Mouse (Mus musculus) G1E (cell line): ENCODE data around the gene Hs3st4. TPM values are rescaled to one million over a fixed set of nuclear protein-coding genes. Genes with fewer than 3 reads are reported as not detected.

Experiments used
- ATAC-seq: 2 replicates; pipeline ENCODE4 v1.8.0; 2016; ENCODE audit warnings: mild to moderate bottlenecking; ENCODE audit not compliant: insufficient number of reproducible peaks, poor library complexity, low FRiP score, severe bottlenecking; ENCODE audit errors: extremely low read depth
- DNase-seq: peaks from one replicate; pipeline ENCODE4 v3.0.0; 2012; ENCODE audit warnings: low spot score
- H3K27me3 ChIP-seq: 2 replicates; pipeline ENCODE4 v1.6.1; 2012; ENCODE audit warnings: mild to moderate bottlenecking, low read length, inconsistent platforms; ENCODE audit not compliant: insufficient read depth
- H3K36me3 ChIP-seq: replicated peaks from 2 replicates; pipeline ENCODE3; 2012; ENCODE audit warnings: mild to moderate bottlenecking, inconsistent platforms
- H3K4me1 ChIP-seq: 2 replicates; pipeline ENCODE4 v1.6.1; 2012; ENCODE audit warnings: low read depth, low read length, inconsistent platforms, mixed read lengths; ENCODE audit not compliant: insufficient read depth
- H3K4me3 ChIP-seq: 2 replicates; pipeline ENCODE4 v1.5.1; 2012; ENCODE audit warnings: low read depth, mild to moderate bottlenecking, inconsistent platforms, low read length, moderate library complexity, mixed read lengths
- H3K9me3 ChIP-seq: replicated peaks from 2 replicates; pipeline ENCODE4 v1.6.1; 2012; ENCODE audit warnings: inconsistent platforms
- CTCF ChIP-seq: IDR thresholded peaks from 2 replicates; pipeline ENCODE4 v1.5.1; 2012; ENCODE audit warnings: low read depth, low read length, inconsistent platforms, mixed read lengths
- GATA1 ChIP-seq: IDR thresholded peaks from 2 replicates; pipeline ENCODE4 v1.6.1; 2012; ENCODE audit warnings: borderline replicate concordance, low read length, inconsistent platforms, mixed read lengths
- GATA2 ChIP-seq: IDR thresholded peaks from 2 replicates; pipeline ENCODE4 v1.6.1; 2012; ENCODE audit warnings: low read depth, low read length, inconsistent platforms, borderline replicate concordance
- POLR2AphosphoS5 ChIP-seq: IDR thresholded peaks from 2 replicates; pipeline ENCODE4 v1.6.1; 2012; ENCODE audit warnings: low read depth, low read length, inconsistent platforms; ENCODE audit not compliant: insufficient replicate concordance
- TAL1 ChIP-seq: conservative IDR thresholded peaks from 2 replicates; pipeline ENCODE4 v1.6.1; 2012; ENCODE audit warnings: low read depth, low read length, inconsistent platforms, mixed read lengths
- polyA plus RNA-seq: library from polyadenylated mRNA; stranded (reverse); fragments of >175 nt; gene quantifications from 2 replicates; pipeline ENCODE4 v1.2.3, GENCODE M21; 2012
- total RNA-seq, 2 experiments: library from RNA; stranded (forward) in 1 of 2; stranded (reverse) in 1 of 2; fragments of 200-1000 nt in 1 of 2; fragments of >200 nt in 1 of 2; fragmentation: Nextera tagmentation in 1 of 2; gene quantifications; 2 replicates each; pipeline ENCODE4 v1.2.3; 2014 to 2017

Gene Hs3st4
- total and polyA plus RNA-seq, 3 experiments, result not detected

DNA sequence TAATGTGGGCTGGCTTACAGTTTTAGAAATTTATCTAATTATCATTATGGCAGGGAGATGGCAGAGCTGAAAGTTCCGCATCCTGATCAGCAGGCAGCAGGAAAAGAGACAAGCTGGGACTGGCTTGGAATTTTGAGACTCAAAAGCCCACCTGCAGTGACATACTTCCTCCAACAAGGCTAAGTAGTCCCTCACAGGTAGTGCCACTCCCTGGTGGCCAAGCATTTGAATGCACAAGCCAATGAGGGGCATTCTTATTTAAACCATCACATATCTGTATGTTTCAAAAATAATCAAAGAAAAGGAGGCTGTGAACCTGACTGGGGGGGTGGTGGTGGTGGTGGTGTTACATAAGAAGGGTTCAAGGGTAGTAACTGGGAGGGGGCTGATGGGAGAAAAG lies 101.1 kb downstream of the Hs3st4 start:
- ATAC-seq, result no peak
- H3K4me3 ChIP-seq, result no peak overlapping the region
- H3K27me3 ChIP-seq, result no peaks in the 10 kb centered on the region
- H3K36me3 ChIP-seq, result no peaks in the 10 kb centered on the region
- no peaks in the 10 kb centered on the region for H3K4me1 ChIP-seq
- H3K9me3 ChIP-seq, result peaks cover 19% of the 10 kb centered on the region
- DNase-seq, result no peak
- TF ChIP-seq CTCF (no peak), GATA1 (no peak), TAL1 (no peak), POLR2AphosphoS5 (no peak), GATA2 (no peak)

DNA sequence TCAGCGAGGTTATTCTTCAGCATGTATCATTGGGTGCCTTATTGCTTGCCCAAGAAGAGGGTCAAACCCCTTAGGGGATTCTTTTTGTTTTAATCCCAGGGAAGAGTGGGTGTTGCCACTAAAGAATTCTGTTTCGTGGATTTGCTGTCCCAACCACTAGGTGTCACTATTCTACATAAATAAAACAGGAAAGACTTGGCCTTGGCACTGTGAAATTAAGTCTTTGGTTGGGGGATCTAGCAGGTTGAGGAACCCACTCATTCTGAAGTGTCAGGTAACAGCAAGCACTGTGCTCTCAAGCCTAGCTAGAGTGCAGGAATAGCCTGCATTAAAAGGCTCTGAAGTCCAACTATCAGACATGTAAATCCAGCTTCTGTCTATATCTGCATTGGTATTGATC lies 146.3 kb downstream of the Hs3st4 start:
- Histone ChIP-seq H3K4me3 (no peak overlapping the region), H3K9me3 (peaks cover 27% of the 10 kb centered on the region), H3K4me1 (no peaks in the 10 kb centered on the region), H3K27me3 (no peaks in the 10 kb centered on the region), H3K36me3 (no peaks in the 10 kb centered on the region)
- DNase-seq (no peak), ATAC-seq (no peak)
- TF ChIP-seq POLR2AphosphoS5 (no peak), TAL1 (no peak), GATA1 (no peak), CTCF (no peak), GATA2 (no peak)

DNA sequence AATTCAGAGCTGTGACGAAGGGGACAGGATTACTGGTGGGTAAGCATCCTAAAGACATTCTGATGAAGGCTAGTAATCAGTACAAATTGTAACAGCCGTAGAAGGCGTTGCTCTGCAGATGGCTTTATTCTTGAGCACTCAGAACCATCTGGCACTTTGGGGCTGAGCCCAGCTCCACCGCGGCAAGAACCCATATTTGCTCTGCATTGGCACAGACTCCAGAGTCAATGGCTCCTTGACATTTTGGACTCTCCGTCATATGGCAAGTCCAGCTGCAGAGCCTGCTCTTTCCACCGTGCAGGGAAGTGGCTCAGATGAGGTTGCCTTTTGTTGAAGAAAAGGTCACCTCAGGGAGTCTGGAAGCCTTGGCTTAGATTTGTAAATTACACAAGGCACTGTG lies 148.6 kb downstream of the Hs3st4 start:
- no peak for TF ChIP-seq POLR2AphosphoS5
- TF ChIP-seq TAL1, result no peak
- H3K9me3 ChIP-seq, result peaks cover 25% of the 10 kb centered on the region
- no peaks in the 10 kb centered on the region for H3K36me3 ChIP-seq
- ATAC-seq (no peak), DNase-seq (no peak)
- H3K4me1 ChIP-seq, result no peaks in the 10 kb centered on the region
- no peaks in the 10 kb centered on the region for H3K27me3 ChIP-seq
- no peak overlapping the region for H3K4me3 ChIP-seq

DNA sequence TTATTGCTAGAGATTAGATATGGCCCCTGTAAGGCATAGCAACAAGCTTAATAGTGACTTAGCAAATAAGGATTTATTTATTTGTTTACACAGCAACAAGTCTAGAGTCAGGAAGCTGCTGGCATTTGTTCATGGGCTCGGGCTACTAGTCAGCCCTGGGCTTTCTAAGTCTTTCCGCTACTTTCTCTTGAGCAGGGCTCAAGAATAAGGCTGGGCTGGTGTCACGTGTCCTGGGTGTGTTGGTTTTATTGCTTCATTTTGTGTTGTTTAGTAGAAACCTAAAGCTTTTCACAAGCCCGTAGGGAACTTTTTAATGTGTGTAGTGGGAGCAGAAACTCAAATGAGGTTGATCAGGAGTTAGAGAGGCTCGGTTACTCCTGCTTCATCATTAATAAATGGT lies 153.5 kb downstream of the Hs3st4 start:
- ATAC-seq, result no peak
- H3K4me3 ChIP-seq, result no peak overlapping the region
- H3K36me3 ChIP-seq, result no peaks in the 10 kb centered on the region
- DNase-seq, result no peak
- peaks cover 19% of the 10 kb centered on the region for H3K9me3 ChIP-seq
- H3K4me1 ChIP-seq, result no peaks in the 10 kb centered on the region
- H3K27me3 ChIP-seq, result no peaks in the 10 kb centered on the region
- TF ChIP-seq GATA2, result no peak
- no peak for TF ChIP-seq POLR2AphosphoS5
- no peak for TF ChIP-seq GATA1
- no peak for TF ChIP-seq CTCF
- no peak for TF ChIP-seq TAL1

DNA sequence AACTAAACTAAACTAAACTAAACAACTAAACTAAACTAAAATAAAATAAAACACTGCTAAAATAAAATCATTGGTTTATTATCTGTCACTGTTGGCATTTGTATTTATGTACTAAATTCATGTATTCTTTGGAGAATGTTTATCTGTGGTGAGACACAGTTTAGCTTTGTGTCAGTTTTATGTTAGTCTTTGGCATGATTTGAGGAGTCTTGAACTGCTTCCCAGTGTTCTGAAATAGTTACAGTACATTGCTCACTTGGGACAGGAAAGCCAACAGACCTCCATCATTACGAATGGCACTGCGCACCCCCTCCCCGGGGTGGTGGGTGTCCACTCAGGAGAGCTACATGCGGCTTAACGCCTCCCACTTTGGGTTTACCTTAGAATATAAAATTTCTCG lies 158.6 kb downstream of the Hs3st4 start:
- TF ChIP-seq GATA1 (no peak), CTCF (no peak), TAL1 (no peak), GATA2 (no peak), POLR2AphosphoS5 (no peak)
- Histone ChIP-seq H3K9me3 (peaks cover 23% of the 10 kb centered on the region), H3K4me3 (no peak overlapping the region), H3K36me3 (no peaks in the 10 kb centered on the region), H3K4me1 (no peaks in the 10 kb centered on the region), H3K27me3 (no peaks in the 10 kb centered on the region)
- ATAC-seq (no peak), DNase-seq (no peak)

DNA sequence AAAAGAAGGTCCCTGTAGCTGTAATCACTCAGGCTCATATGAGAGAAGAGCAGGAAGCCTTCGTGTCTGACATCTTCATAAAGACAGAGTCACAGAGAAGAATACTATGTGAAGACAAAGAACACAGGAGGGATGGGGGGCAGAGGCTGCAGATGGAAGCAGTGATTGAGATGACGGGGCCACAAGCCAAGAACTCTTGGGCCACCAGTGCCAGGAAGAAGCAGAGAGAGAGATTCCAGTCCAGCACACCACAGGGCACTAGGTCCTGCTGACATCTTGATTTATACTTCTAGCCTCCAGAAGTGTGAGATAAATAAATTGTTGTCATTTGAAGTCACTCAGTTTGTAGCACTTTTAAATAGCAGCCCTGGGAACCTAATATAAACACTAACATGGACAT lies 168.2 kb downstream of the Hs3st4 start:
- TF ChIP-seq GATA2, result no peak
- TF ChIP-seq POLR2AphosphoS5, result no peak
- no peak for TF ChIP-seq GATA1
- no peak for TF ChIP-seq CTCF
- TF ChIP-seq TAL1, result no peak
- no peak overlapping the region for H3K4me3 ChIP-seq
- no peaks in the 10 kb centered on the region for H3K4me1 ChIP-seq
- DNase-seq (no peak), ATAC-seq (no peak)
- H3K27me3 ChIP-seq, result no peaks in the 10 kb centered on the region
- peaks cover 28% of the 10 kb centered on the region for H3K9me3 ChIP-seq
- no peaks in the 10 kb centered on the region for H3K36me3 ChIP-seq

DNA sequence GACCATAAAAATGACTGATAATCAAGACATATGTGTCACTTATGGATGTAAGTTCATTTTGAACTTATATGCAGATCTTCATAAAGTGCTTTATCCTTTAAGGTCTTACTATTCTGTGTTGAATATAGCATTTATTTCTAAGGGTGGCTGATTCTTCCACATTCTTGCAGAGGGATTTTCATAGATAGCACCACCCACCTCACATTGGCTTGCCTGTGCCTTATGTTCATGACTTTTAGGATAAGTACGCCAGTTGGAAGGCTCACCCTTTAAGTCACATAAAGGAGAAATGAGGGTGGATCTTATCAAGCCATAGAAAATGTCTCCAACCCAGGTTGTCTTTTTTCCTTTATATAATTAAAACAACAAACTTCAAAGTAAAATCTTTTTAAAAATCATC lies 180.6 kb downstream of the Hs3st4 start:
- TF ChIP-seq CTCF (no peak), GATA1 (no peak)
- Histone ChIP-seq H3K4me1 (no peaks in the 10 kb centered on the region), H3K36me3 (no peaks in the 10 kb centered on the region), H3K27me3 (no peaks in the 10 kb centered on the region), H3K9me3 (peaks cover 9% of the 10 kb centered on the region; the same call in 1 of the 2 replicates), H3K4me3 (no peak overlapping the region)
- DNase-seq (no peak), ATAC-seq (no peak)
